Mouse (Mus musculus): ENCODE data around the gene Fblim1.

GRCm38 (mm10) chr4:141654509-141654908, 48.6 kb upstream of the Fblim1 start:
- TF ChIP-seq CTCF (conservative IDR thresholded peaks at IDR 0.05; ENCODE audit: low read length), result no peak
- no peak for TF ChIP-seq POU5F1 (IDR thresholded peaks at IDR 0.05; ENCODE audit: borderline replicate concordance, low read length)

Data from E14TG2a.4 (cell line).